Mouse (Mus musculus) layer of hippocampus, adult 2 months (tissue): ENCODE results near the gene Samd4. TPM values are rescaled to one million over a fixed set of nuclear protein-coding genes. Genes with fewer than 3 reads are reported as not detected.

ENCODE experiments used
- DNase-seq, 2 experiments: peaks; one replicate each; pipeline ENCODE4 v3.0.0; 2022; ENCODE audit warnings: low spot score in 2 of 2
- H3K27ac ChIP-seq: fragments of 200-600 bp; 2 replicates; pipeline ENCODE4 v1.8.1; 2022
- H3K4me3 ChIP-seq: fragments of 200-600 bp; 2 replicates; pipeline ENCODE4 v1.8.1; 2022; ENCODE audit warnings: mild to moderate bottlenecking
- CTCF ChIP-seq: fragments of 200-600 bp; conservative IDR thresholded peaks from 2 replicates; pipeline ENCODE4 v1.8.1; 2022; ENCODE audit warnings: antibody characterized with exemption, mild to moderate bottlenecking, moderate library complexity
- total RNA-seq, 2 experiments: library from RNA; stranded (reverse); gene quantifications; 2 replicates each; pipeline ENCODE4 v1.2.3; 2021

Samd4 gene
- total RNA-seq, 2 experiments from 2014 or later: 11.2 to 14.4 TPM

- no peak for DNase-seq
- TF ChIP-seq CTCF: no peak
- no peak overlapping the region for H3K27ac ChIP-seq
- H3K4me3 ChIP-seq: no peak overlapping the region
Measured at GRCm38 (mm10) chr14:47079911-47080310, 197.3 kb downstream of the Samd4 start.

- Histone ChIP-seq H3K4me3 (no peak overlapping the region), H3K27ac (no peak overlapping the region)
- no peak for TF ChIP-seq CTCF
- DNase-seq: no peak
Measured at GRCm38 (mm10) chr14:47083311-47083710, 200.7 kb downstream of the Samd4 start.

- no peak for TF ChIP-seq CTCF
- Histone ChIP-seq H3K27ac (no peak overlapping the region), H3K4me3 (no peak overlapping the region)
- DNase-seq: no peak
Measured at GRCm38 (mm10) chr14:47083838-47084237, 201.2 kb downstream of the Samd4 start.

GRCm38 (mm10) chr14:47084686-47085085, 202.0 kb downstream of the Samd4 start:
- no peak for TF ChIP-seq CTCF
- Histone ChIP-seq H3K27ac (no peak overlapping the region), H3K4me3 (no peak overlapping the region)
- DNase-seq: no peak

- TF ChIP-seq CTCF: no peak
- no peak for DNase-seq
- H3K27ac ChIP-seq: no peak overlapping the region
- no peak overlapping the region for H3K4me3 ChIP-seq
Measured at GRCm38 (mm10) chr14:47086123-47086522, 203.5 kb downstream of the Samd4 start.

- Histone ChIP-seq H3K27ac (no peak overlapping the region), H3K4me3 (peak overlapping the region; percentile 50)
- peak; percentile 78 for TF ChIP-seq CTCF
- DNase-seq: peak; percentile 52 to 63
Measured at GRCm38 (mm10) chr14:47086743-47087142, 204.1 kb downstream of the Samd4 start.

GRCm38 (mm10) chr14:47087182-47087581, 204.5 kb downstream of the Samd4 start:
- no peak overlapping the region for H3K27ac ChIP-seq
- peak; percentile 83 for TF ChIP-seq CTCF
- H3K4me3 ChIP-seq: peak overlapping the region; percentile 50
- DNase-seq: peak; percentile 70 to 83

- DNase-seq: no peak
- TF ChIP-seq CTCF: no peak
- Histone ChIP-seq H3K4me3 (no peak overlapping the region), H3K27ac (no peak overlapping the region)
Measured at GRCm38 (mm10) chr14:47087669-47088250, 205.1 kb downstream of the Samd4 start.

GRCm38 (mm10) chr14:47088339-47088738, 205.7 kb downstream of the Samd4 start:
- no peak overlapping the region for H3K27ac ChIP-seq
- no peak for DNase-seq
- TF ChIP-seq CTCF: no peak
- no peak overlapping the region for H3K4me3 ChIP-seq

GRCm38 (mm10) chr14:47089153-47089552, 206.5 kb downstream of the Samd4 start:
- TF ChIP-seq CTCF: no peak
- Histone ChIP-seq H3K4me3 (no peak overlapping the region), H3K27ac (no peak overlapping the region)
- no peak for DNase-seq

GRCm38 (mm10) chr14:47091908-47092307, 209.3 kb downstream of the Samd4 start:
- no peak overlapping the region for H3K27ac ChIP-seq
- DNase-seq: no peak
- H3K4me3 ChIP-seq: no peak overlapping the region
- TF ChIP-seq CTCF: no peak

GRCm38 (mm10) chr14:47093355-47093792, 210.7 kb downstream of the Samd4 start:
- TF ChIP-seq CTCF: peak; percentile 24; the same call in 1 of the 2 replicates
- peak; percentile 27 to 52 for DNase-seq
- no peak overlapping the region for H3K27ac ChIP-seq
- H3K4me3 ChIP-seq: peak overlapping the region; percentile 8; the same call in 1 of the 2 replicates

- no peak for DNase-seq
- TF ChIP-seq CTCF: no peak
- H3K27ac ChIP-seq: no peak overlapping the region
- no peak overlapping the region for H3K4me3 ChIP-seq
Measured at GRCm38 (mm10) chr14:47095036-47095435, 212.4 kb downstream of the Samd4 start.

GRCm38 (mm10) chr14:47096357-47096756, 213.7 kb downstream of the Samd4 start:
- Histone ChIP-seq H3K4me3 (no peak overlapping the region), H3K27ac (no peak overlapping the region)
- TF ChIP-seq CTCF: no peak
- DNase-seq: peak; percentile 30 to 34
